Mouse (Mus musculus): ENCODE data around the gene Cad.

Cad gene

DNA sequence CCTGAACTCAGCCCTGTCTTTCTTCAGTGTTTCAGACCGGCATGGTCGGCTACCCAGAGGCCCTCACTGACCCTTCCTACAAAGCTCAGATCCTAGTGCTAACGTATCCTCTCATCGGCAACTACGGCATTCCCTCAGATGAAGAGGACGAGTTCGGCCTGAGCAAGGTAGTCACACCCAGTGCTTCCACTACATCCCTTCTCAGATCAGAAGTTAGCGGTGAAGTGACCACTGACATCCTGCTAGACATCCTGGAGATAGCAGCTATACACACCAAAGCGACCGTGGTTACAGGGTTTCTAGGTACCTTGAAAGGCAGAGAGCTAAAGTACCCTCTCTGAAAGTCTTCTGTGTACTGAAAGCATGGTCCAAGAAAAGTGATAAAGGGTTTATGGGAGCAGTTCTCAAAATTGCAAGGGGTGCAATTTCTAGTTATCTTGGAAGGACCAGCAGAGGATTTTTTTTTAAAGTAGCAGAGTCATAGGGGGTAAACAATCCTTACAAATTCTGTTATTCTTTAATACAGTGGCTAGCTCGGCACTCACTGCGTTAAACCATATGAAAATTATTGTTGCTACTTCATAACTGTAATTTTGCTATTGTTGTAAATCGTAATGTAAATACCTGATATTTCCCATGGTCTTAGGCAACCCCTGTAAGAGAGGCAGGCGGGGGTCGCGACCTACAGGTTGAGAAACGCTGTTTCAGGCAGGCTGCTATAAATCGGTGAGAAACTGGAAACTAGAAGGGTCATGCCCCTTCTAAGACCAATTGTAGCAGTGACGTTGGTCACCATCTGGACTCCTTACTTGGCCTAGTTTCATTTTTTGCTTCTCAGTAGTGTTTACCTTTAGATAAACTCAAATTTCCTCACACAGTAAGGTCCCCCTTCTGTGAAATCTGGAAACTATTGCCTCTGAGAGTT is 898 bp downstream of the Cad start:
- ATAC-seq (ENCODE audit: insufficient number of reproducible peaks, low FRiP score, low TSS enrichment) = no peak

DNA sequence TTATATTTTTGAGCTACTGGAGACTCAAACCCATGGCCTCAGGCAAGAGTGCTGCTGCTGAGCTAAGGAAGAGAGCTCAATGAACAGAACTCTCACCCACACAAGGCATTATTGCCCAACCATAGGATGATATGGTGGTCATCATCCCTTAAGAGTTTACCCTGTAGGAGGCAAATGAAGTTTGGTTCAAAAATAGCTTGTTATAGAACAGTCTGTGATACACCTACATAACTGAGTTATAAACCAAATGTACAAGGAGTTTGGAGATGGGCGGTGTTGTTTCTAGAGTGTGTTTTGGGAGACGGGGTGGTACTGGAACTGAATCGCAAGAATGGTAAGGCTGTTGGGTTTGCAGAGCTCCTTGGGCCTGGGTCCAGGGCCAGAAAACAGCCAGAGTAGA is 15.2 kb downstream of the Cad start:
- ATAC-seq (ENCODE audit: insufficient number of reproducible peaks, low FRiP score, low TSS enrichment) = no peak

DNA sequence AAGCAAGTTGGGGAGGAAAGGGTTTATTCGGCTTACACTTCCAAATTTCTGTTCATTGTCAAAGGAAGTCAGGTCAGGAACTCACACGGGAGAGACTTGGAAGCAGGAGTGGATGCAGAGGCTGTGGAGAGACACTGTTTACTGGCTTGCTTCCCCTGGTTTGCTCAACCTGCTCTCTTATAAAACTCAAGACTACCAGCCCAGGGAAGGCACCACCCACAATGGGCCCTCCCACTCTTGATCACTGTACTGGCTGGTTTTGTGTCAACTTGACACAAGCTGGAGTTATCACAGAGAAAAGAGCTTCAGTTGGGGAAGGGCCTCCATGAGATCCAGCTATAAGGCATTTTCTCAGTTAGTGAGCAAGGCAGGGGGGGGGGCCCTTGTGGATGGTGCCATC is 16.5 kb downstream of the Cad start:
- ATAC-seq (ENCODE audit: insufficient number of reproducible peaks, low FRiP score, low TSS enrichment) = no peak

DNA sequence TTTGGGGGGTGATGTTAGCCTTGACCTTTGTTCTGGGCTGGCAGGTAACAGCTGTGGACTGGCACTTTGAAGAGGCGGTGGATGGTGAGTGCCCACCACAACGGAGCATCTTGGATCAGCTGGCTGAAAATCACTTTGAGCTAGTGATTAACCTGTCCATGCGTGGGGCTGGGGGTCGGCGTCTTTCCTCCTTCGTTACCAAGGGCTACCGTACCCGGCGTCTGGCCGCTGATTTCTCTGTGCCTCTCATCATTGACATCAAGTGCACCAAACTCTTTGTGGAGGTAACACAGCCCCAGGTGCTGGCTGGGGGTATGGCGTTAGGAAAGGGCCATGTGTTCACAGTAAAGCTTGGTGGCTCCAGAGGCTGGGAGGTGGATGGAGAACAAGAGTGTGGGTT is 17.2 kb downstream of the Cad start:
- ATAC-seq (ENCODE audit: insufficient number of reproducible peaks, low FRiP score, low TSS enrichment) = no peak

DNA sequence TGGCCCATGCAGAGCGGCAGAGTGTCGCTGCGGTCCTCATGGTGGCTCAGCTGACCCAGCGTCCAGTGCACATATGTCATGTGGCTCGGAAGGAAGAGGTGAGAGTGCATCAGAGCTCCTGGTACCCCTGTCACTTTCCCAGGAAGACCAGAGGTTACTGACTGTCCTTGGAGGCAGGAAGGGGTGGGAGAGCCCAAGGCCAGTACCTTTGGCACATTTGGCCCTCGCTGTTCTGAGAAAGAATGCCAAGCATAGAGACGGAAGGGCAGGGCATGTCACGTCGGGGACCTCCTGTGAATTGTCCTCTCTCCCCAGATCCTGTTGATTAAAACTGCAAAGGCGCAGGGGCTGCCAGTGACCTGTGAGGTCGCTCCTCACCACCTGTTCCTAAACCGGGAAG is 18.6 kb downstream of the Cad start:
- ATAC-seq (ENCODE audit: insufficient number of reproducible peaks, low FRiP score, low TSS enrichment) = no peak

DNA sequence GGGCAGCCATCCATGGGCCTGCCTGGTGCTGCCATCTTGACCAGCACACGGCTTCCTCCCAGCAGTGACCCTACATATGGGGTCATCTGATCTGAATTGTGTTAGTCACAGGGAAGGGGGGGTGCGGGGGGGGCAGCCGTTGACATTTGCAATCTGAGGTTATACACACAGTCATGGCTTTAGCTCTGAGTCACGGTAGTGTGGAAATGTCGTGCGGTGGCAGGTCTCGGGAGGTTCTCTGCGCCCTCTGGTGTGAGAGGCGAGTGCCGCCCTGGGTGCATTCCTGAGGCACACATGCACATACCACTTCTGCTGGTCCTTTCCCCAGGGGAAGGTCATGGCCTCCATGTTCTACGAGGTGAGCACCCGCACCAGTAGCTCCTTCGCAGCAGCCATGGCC is 21.8 kb downstream of the Cad start:
- no peak for ATAC-seq (ENCODE audit: insufficient number of reproducible peaks, low FRiP score, low TSS enrichment)

DNA sequence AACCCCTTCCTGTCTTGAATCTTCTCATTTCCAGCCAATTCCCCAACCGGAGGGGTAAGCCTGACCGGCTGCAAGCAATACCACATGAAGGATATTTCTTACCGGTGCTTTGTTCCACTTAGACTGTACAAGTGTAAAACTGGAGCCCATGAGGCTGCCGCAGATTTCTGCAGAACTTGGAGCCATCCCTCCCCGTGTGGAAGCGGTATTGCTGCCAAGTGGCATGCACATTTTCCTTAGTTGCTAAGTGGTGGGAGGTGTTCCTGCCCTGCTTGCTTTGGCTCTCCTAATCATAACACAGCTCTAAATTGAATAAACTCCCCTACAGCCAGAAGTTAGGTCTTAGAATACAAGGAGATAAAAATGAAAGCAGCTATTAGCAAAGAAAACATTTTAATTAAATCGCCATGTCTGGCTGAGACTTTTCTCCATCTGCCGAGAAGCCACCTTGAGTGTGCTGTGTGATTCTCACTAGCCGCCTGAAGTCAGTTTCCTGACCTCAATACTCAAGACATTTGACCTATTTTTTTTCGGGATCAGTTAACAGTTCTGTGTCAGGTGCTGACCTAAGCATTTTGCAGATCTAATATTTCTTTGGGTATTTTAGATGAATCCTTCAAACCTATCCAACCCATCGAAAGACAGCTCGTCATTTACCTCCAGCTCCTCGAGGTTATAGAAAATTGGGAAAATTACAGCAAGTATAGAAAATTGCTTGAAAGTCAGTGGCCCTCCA is 25.6 kb downstream of the Cad start:
- no peak for ATAC-seq (ENCODE audit: insufficient number of reproducible peaks, low FRiP score, low TSS enrichment)

DNA sequence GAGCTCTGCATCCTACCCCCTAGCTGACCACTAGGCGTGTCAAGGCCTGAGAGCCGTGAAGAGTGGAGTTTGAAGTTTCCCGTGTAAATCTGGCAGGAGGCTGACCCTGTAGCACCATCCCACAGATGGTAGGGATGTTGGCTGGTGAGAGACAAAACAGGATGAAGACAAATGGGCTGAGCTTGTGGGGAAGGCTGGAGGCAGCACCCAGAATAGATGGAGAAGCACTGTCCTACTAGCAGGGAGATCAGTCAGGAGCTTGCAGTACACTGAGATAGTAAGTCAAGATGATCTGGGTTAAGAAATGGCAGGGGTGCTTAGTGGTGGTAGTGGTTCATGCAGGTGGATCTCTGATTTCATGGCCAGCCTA is 26.2 kb downstream of the Cad start:
- no peak for ATAC-seq (ENCODE audit: insufficient number of reproducible peaks, low FRiP score, low TSS enrichment)

DNA sequence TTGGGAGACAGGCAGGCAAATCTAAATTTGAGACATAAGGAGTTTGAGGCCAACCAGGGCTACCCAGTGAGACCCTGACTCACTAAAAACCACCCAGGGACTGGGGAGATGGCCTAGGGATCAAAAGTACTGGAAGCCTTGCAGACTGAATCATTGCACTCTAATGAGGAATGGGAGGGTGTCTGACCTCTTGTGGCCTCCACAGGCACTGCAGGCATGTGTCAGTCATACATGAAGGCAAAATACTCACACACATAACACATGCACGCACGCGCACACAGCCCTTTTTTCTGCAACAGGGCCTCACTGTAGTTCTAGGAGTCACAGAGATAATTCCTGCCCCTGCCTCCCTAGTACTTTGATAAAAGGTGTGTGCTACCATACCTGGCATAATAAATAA is 26.8 kb downstream of the Cad start:
- ATAC-seq (ENCODE audit: insufficient number of reproducible peaks, low FRiP score, low TSS enrichment) = no peak

DNA sequence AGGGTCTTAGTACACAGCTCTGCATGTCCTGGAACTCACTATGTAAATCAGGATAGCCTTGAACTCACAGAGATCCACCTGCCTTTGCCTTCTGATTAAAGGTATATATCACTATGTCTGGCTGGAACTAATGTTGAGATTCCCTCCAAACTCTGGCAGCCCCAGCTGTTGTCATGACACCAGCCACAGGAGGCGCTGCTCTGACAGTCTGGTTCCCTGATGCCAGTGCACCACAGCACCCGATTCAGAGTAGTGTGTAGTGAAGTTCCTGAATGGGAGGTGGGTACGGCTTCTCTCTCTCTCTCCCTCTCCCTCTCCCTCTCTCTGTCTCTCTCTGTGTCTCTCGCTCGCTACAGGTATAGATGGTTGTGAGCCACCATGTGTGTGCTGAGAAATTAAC is 27.8 kb downstream of the Cad start:
- no peak for ATAC-seq (ENCODE audit: insufficient number of reproducible peaks, low FRiP score, low TSS enrichment)

DNA sequence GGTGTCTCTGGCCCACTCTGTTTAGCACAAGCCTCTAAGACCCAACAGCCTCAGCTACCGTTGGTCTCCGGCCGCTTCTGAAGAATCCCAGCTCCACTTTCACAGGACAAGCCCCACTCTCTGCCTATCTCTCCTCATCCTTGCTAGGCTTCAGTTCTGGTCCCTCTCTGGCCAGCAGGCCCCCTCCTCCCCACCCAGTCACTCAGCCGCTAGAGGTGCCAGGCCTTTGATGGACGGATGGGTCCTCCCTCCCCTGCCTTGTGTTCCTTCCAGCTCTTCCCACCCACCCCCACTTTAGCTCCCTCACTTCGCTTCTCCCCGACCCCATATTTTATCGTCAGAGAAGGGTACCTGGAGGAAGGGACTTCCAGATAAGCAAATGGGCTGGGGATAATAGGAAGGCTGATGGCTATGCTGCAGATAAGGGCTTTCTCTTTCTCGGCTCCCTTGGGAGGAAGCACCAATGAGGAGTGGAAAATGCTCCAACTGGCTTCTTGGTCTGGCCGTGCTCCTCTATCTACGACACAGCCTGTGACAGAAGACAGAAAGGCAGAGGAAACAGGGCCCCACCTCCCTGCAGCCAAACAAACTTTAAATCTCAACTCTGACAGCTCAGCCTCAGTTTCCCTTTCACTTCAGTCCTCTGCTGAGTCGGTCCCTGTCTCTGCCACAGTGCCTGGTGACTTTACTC is 28.5 kb downstream of the Cad start:
- ATAC-seq (ENCODE audit: insufficient number of reproducible peaks, low FRiP score, low TSS enrichment) = no peak

DNA sequence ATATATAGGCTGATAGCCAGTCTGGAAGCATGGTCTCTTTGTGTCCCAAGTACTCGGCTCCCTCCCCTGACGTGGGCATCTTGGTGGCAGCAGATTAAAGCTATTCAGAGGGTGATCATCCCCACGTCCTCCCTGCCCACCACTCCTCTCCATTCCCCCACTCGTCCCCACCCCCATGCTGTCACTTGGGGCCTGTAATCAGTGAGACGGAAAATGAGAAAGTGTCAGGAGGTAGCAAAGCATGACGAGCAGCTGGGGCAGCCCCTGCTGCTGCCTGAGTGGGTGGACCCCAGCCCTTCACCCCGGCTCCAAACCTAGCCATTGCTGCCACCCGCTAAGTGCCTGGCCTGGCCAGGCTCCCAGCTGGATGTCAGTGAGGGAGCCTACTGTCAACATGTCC is 29.4 kb downstream of the Cad start:
- ATAC-seq (ENCODE audit: insufficient number of reproducible peaks, low FRiP score, low TSS enrichment) = no peak

DNA sequence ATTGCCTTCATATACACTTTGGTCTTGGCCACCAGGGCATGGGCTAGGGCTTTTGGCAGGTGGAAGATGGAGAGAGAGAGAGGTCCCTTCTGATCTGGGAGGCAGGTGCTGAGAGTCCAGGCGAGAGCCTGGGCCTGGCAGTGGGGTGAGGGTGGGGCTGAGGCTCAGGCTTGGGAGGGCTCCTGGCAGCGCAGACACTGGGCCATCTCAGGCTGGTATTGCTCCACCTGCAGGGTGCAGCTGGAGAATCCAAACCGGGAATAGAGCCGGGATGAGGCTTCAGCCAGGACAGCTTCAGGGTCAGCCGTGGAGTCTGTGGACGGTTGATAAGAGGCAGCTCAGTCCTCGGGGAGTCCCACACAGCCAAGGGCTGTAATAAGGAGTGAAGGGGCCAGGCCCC is 32.0 kb downstream of the Cad start:
- ATAC-seq (ENCODE audit: insufficient number of reproducible peaks, low FRiP score, low TSS enrichment) = no peak

DNA sequence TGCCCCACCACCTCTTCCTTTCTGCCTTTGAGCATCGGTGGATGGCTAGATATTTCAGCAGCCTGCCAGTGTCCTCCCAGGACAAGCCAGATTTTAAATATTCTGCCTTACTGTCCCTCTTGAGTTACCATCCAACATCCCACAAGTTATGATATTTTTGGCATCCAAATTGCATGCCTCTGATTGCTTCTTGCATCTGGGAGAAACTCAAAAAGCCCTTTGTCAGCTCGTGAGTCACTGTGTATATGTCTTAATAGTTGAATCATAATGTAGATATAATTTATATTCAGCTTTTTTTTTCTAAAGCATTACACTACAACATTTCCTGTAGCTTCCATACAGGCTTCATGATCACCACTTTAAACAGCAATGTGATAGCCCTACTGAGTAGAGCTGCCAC is 32.6 kb downstream of the Cad start:
- ATAC-seq (ENCODE audit: insufficient number of reproducible peaks, low FRiP score, low TSS enrichment) = no peak

DNA sequence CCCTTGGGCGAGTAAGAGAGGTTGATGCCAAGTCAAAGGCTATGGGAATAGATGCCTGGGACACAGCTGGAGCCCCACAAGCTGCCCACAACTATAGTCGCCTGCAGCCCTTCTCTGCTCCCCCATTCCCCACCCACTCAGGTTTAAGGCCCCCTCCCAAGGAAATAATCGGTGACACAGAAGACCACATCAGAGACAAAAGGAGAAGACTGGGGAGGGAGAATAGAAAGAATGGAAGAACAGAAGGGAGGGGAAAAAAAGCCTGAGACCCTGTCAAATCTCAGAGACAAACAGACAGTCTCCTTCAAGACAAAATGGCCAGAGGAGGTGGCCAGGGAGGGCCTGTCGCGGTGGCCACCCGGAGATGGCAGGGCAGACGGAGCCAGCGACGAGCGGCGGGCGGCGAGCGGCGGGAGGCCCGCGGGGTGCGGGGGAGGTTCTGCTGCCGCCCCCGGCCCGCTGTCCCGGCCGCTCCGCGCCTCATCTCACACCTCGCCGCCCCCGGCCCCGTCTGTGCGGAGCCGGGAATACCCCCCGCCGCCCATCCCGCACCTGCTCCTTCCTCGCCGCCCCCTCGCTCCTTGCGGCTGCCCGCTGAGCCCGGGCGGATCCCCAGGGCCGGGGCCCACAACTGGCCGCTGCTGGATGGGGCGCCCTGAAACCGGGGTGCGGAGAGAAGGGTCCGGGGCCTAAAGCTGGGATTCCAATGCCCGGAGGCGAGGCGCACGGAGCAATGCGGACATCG is 37.8 kb downstream of the Cad start:
- no peak for ATAC-seq (ENCODE audit: insufficient number of reproducible peaks, low FRiP score, low TSS enrichment)

DNA sequence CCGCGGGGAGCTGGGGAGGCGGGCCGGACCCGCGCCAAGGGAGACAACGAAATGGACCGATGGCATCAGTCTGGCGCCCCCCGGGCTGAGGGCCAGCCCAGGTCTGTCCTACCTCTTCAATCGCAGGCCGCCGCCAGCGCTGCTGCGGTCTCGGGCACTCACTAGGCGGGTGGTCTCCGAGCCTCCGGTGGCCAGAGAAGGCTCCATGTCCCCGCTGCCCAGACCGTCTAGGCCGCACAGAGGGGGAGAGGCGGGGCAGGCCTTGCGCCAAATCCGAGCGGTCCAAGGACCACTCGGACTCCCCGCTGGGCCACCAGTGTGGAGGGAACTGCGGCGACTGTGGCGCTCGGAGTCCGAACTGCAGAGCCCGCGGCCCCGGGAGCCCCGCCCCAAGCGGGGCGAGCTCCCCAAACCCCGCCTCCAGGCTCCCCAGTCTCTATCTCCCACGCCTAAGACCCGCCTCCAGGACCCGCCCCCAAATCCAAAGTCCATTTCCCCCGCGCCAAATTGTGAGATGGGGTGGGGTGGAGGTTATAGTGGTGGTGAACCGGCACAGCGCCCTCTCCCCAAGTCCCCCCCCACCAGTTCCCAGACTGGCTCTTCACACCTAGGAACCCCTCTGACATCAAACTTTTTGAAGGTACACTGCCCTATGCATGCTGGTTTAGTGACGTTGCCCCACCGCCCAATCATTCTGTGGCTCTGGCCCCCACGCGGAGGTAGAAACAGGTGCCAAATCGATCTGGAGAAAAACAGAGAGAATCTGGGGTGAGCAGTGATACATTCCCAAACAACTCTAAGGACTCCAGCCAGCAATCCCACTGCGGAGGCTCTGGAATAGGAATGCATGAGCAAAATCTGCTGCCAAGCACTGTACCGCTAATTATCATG is 38.8 kb downstream of the Cad start:
- ATAC-seq (ENCODE audit: insufficient number of reproducible peaks, low FRiP score, low TSS enrichment) = no peak

DNA sequence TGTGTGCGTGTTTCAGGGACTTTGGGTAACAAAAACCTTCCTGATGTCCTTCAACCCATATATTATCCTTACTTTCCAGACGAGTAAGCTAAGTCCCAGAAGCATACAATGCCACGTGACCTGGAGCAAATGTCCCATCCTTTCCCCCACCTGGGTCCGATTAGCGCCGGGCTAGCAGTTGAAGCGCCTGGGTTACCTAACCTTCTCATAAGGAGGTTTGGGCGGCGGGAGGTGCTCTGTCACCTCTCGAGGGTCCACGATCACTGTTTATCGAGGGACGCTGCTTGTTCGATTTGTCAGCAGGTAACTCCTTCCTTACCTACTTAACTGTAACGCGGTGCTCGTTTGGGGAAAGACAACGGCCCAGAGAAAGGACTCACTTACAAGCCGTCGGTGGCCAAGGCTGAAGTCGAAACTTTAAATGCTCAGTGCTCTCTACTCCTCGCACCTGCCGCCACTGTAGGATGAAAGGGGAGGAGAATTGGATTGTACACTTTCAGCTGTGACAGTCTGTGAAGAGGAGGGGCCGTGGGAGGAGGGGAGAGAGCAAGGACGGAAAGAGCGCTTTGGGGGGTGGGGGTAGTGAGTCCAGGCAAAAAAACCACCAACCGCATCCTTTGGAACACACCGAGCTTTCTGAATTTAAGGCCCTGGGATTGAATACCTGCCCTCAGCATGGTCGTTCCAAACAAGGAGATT is 39.7 kb downstream of the Cad start:
- ATAC-seq (ENCODE audit: insufficient number of reproducible peaks, low FRiP score, low TSS enrichment) = no peak

DNA sequence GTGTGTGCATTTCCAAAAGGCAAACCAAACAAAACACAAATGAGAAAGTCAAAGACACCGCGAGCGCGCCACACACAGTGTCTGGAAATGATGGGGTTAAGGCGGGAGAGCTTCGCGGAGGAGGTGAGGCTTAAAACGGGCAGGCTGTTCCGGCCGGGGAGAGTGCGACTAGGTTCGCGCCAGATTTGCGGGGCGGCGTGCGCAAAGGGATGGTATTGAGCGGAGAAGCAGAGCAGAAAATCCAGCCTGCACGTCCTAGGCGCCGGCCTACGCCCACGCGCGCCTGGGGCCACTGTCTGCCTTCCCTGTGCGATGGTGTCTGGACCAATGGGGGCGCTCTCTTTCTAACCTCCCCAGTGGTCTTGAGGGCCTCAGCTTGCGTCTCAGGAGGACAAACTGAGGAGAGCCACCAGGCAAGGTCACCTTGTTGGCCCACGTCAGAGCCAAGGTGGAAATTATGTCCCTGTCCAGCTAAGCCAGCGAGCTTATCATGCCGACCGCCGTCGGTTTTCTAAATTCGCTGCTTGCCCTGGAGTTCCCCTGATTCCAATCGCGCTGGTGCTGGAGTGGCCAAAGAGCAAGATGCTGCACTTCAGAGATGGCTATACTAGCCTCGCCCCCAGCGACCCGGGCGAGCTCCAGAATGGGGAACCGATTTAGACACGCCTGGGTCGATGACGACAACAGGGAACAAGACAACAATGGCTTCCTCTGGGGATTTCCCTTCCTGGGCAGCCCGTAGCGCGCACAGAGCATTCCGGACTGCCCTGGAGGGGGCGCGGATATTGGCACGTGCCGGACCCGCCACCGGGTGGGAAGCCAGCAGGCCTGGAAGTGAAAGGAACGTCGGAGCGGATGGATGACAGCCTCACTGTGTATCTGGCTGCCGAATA is 40.5 kb downstream of the Cad start:
- ATAC-seq (ENCODE audit: insufficient number of reproducible peaks, low FRiP score, low TSS enrichment) = no peak
